Mouse (Mus musculus): ENCODE results near the gene Ltbp1.

The Ltbp1 gene

DNA sequence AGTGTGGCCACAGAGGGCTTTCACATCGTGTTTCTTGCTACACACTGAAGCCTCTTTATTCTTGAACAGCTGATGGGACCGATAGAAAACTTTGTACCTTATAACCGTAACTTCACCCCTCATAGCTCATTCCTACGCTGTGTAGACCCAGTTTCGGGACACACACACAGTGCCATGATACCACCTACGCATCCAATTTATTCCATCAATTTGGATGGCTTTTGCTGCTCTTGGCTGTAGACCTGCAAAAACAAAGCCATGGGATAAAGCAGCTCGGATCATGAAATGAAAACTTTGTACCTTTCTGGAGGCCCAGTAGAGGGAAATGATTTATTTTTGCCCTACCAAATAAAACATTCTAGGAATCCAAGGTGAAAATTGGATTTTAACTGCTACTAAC lies 239.7 kb downstream of the Ltbp1 start:
- no peak for DNase-seq

- DNase-seq: no peak
Observed at GRCm38 (mm10) chr17:75248632-75249031, 243.3 kb downstream of the Ltbp1 start.

- no peak for DNase-seq
Observed at GRCm38 (mm10) chr17:75250571-75250970, 245.2 kb downstream of the Ltbp1 start.

GRCm38 (mm10) chr17:75251094-75251493 lies 245.7 kb downstream of the Ltbp1 start:
- no peak for DNase-seq

DNA sequence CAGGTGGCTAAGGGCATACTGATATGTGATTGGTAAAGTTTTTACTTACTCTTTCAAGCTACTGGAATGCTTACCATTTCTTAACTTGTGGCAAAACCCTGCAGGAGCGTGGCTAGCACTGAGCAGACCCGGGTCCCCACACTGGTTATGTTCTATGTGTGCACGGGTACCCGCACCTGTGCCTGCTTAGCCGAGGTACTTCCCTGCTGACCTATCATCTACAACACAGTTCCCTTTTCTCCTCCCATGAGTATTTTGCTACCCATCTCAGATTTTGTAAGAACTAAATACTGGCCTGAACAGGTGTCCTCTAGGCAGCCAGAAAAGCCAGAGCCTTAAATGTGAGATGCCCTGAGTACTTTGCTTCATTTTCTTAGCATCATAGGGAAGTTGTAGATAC lies 247.2 kb downstream of the Ltbp1 start:
- DNase-seq: no peak

DNA sequence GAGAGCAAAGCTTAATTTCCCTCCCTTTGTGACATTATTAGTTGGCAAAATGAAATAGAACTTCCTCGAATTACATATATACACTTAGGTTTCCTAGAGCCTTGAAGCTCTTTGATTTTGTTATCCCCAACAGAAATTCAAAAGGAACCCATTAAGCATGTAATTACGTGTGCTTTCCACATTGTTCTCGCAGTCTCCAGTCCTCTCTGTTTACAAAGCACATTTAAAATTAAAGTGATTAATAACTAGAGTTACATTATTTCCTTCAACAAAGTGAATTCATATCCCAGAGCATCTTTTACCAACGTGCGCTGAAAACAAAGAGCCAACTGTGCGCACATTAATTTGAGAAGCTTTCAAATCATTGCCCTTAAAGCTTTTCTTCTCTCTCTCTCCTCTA lies 249.5 kb downstream of the Ltbp1 start:
- DNase-seq: no peak

DNA sequence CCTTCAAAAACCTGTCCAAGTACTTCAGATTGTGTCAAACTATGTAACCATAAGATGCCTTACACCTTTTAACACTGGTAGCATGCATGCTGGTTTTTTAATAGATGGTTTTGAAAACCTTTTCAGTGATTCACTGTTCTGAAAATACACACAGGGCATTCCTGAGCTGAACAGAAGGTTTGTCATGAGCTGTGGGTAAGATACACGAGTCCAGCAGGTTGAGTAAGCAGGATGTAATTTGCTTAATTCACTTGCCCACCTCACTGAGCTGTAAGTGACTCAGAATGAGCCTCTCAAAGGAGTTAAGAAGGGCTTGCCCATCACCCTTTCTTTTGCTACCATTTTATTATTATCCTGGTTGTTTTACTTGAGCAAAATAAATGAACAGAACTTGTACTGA lies 250.6 kb downstream of the Ltbp1 start:
- DNase-seq: no peak

DNA sequence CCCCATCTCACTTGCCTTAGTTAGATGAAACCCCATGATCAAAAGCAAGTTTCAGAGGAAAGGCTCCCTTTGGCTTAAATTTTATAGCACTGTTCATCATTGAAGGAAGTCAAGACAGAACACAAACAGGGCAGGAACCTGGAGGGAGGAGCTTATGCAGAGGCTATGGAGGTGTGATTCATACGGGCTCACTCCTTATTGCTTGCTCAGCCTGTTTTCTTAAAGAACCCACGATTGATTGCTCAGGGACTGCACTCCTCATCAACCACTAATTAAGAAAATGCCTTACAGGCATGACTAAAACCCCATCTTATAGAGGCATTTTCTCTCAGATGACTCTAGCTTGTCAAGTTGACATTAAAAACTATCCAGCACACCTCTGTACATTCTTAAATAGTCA lies 253.1 kb downstream of the Ltbp1 start:
- no peak for DNase-seq

GRCm38 (mm10) chr17:75263336-75263990 lies 258.1 kb downstream of the Ltbp1 start:
- DNase-seq: no peak

GRCm38 (mm10) chr17:75268506-75268905 lies 263.1 kb downstream of the Ltbp1 start:
- DNase-seq: no peak

- no peak for DNase-seq
Observed at GRCm38 (mm10) chr17:75272446-75272845, 267.1 kb downstream of the Ltbp1 start.

DNA sequence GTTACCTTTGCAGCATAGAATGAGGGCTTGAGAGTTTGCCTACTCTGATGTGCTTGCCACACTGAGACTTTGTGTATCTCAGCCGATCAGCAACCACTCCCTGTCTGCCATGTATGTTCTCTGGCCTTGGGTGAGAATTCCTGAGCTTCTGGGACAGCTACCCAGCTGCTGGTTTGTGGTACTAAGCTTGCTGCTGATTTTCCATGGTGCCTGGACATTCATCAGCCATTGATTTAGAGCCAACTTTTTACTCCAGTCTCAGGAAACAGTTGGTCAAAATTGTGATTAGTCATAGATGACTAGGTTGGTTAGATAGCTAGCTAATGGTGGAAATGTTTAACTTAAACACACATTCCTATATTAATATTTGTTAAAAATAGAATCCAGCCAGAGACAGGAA lies 267.9 kb downstream of the Ltbp1 start:
- DNase-seq: no peak

- no peak for DNase-seq
Observed at GRCm38 (mm10) chr17:75275302-75275701, 269.9 kb downstream of the Ltbp1 start.

DNA sequence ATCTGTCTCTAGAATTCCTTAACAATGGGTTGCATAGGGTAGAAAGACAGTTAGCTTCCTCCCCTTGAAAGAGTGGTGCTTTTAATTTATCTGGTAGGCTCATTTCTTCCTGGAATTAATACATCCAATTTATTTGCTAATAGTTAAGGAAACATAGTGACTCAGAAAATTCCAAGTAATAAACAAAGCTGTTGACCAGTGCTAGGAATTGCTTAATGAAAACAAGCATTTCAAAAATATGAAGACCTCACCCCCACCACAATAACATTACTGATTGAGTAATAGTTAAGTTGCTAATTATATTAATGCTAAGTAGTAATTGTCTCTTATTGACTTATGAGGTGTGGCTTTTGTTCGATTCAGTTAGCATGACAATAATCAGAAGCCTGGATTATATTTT lies 272.7 kb downstream of the Ltbp1 start:
- no peak for DNase-seq

- DNase-seq: no peak
Observed at GRCm38 (mm10) chr17:75278561-75278960, 273.2 kb downstream of the Ltbp1 start.

DNA sequence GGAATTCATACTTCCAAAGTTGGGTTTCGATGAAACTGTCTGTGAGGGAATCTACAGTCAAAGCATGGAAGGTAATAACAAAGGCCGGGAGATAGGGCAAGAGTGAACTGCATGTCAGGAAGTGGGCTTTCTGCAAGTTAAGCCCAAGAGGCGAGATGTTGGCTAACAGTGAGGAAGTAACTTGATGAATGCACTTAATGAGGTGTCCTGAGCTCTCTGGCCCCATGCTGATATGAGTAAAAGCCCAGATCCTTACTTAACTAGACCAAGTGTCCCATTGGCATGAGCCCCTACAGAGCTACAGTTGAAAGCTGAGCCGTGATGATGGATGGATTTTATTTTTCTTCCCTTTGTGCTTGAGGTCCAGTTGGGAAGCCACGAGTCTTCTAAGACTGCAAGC lies 276.0 kb downstream of the Ltbp1 start:
- DNase-seq: no peak

DNA sequence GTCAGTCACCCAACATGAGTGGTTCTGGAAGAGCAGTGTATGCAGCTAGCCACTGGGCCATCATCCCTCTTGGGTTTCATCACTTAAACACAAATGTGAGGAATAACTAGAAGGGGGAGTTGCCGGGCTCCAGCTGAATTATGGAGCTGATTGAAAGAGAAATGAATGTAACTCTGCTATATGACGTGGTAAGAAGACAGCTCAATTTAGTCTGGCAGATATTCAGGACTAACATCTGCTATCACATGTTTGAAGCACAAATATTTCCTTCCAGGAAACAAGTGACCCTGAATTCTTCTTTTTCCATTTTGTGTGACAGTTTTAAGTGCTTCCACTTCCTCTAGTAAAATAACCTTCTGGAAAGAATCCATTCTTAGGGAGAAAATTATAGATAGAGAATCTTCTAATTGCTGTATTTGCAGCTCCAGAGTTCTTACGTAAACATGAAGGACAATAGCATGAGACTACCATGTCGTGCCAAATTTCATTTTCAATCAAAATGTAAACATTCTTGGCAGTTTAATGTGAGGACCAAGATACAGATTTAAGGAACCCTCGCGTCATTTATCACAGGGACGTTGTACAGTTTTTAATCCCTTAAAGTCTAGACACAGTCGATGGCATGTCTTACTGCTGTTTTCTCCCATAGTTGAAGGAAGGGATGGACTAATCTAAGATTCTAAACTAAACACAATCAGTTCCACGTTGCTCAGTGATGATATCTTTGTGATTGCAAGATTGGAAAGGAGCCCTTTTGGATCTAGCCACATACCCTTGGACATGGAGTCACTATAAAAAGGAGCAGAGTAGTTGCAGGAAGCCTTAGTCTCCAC lies 279.7 kb downstream of the Ltbp1 start:
- DNase-seq: no peak

- DNase-seq: no peak
Observed at GRCm38 (mm10) chr17:75292986-75293385, 287.6 kb downstream of the Ltbp1 start.

DNA sequence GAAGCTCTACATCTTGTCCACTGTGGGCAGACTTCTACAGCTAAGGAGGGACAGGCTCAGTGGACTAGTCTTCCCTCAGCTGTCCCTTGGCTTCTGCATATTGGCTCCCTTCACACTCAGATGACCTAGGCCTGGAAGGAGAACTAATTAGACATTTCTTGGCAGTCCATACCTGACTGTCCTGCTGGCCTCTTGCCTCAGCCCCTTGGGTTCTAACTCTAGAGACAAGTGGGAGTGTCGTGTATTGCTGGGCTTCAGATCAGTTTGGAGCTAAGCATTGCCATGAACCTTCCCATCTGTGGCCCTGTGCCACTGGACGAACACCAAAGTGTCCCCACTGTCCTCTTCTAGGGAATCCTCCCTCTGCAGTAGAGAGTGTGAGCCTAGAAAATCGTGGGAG lies 288.4 kb downstream of the Ltbp1 start:
- DNase-seq: no peak

- no peak for DNase-seq
Observed at GRCm38 (mm10) chr17:75300908-75301307, 295.5 kb downstream of the Ltbp1 start.

DNA sequence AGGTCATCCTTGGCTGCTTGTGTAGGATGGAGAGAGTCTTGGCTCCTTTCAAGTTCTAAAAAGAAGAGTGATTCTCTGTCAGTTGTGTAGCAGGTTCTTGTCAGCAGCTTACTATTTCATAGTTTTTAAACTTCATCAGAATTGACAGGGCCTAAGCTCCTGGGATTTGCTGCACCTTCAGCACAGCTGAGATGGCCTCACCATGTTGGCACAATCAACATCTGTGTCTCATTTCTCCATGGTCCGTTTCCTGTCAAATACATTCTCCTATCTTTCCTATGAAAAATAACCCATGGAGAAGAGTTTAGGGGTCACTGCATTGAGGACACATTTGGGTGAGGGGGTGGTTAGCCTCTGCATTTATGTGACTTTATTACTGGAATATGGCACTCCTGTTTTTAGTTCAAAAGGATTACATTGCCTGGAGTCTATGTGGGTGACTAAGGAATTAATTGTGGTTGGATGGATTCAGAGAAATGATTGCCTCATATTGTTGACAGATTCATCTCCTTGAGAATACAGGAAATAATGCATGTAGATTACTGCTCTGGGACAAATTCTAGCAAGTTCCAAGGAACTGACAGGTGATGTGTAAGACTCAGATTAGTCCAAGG lies 299.5 kb downstream of the Ltbp1 start:
- no peak for DNase-seq

DNA sequence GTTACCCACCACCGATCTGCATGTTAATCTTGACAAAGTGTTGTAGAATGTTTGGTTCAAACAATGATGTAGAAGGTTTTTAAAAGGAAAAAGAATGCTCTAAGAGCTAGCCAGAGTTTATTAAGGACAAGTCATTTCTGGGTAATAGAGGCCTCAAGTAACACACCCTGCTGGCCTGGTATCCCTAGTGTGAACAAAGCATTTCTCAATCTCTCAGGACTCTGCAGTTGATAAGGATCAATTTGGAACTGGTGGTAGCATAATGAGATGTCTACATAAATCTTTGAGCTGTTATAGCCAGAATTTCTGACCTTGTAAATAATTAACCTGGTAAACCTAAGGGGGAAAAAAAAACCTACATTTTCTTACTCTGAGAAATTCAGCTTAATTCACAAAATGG lies 300.3 kb downstream of the Ltbp1 start:
- DNase-seq: no peak

GRCm38 (mm10) chr17:75307070-75308011 lies 302.0 kb downstream of the Ltbp1 start:
- no peak for DNase-seq

Measured in thymus, postnatal 25 days (tissue).